Mouse (Mus musculus) midbrain, embryonic 16.5 days (tissue): ENCODE data around the gene Gm20594. TPM values are rescaled to one million over a fixed set of nuclear protein-coding genes. Genes with fewer than 3 reads are reported as not detected.

Source experiments
- ATAC-seq: fragments of 200-750 bp; cut with Nextera tagmentation; 2 replicates; pipeline ENCODE4 v1.8.0; 2017; ENCODE audit warnings: moderate TSS enrichment
- H3K27ac ChIP-seq: fragments of 300-500 bp; sonication (generic); 2 replicates; pipeline ENCODE4 v1.5.1; 2014; ENCODE audit warnings: mild to moderate bottlenecking, low read length, mixed read lengths
- H3K27me3 ChIP-seq: fragments of 300-500 bp; sonication (generic); 2 replicates; pipeline ENCODE4 v1.6.1; 2014; ENCODE audit warnings: low read depth, low read length, mixed read lengths; ENCODE audit not compliant: control insufficient read depth, insufficient read depth
- H3K36me3 ChIP-seq: fragments of 300-500 bp; sonication (generic); 2 replicates; pipeline ENCODE4 v1.6.1; 2014; ENCODE audit warnings: mild to moderate bottlenecking, low read length, moderate library complexity, mixed read lengths; ENCODE audit not compliant: control insufficient read depth, insufficient read depth
- H3K4me1 ChIP-seq: fragments of 300-500 bp; sonication (generic); 2 replicates; pipeline ENCODE4 v1.6.1; 2014; ENCODE audit warnings: mild to moderate bottlenecking, low read length, mixed read lengths; ENCODE audit not compliant: control insufficient read depth, insufficient read depth
- H3K4me2 ChIP-seq: fragments of 300-500 bp; sonication (generic); 2 replicates; pipeline ENCODE4 v1.6.1; 2014; ENCODE audit warnings: mild to moderate bottlenecking, low read length, mixed read lengths
- H3K4me3 ChIP-seq: fragments of 300-500 bp; sonication (generic); 2 replicates; pipeline ENCODE4 v1.5.1; 2014; ENCODE audit warnings: low read depth, mild to moderate bottlenecking, low read length, moderate library complexity, mixed read lengths
- H3K9ac ChIP-seq: fragments of 300-500 bp; sonication (generic); 2 replicates; pipeline ENCODE4 v1.6.1; 2014; ENCODE audit warnings: low read depth, low read length, mixed read lengths
- H3K9me3 ChIP-seq: fragments of 300-500 bp; sonication (generic); replicated peaks from 2 replicates; pipeline ENCODE4 v1.6.1; 2014; ENCODE audit warnings: mild to moderate bottlenecking, low read length, mixed read lengths; ENCODE audit not compliant: control insufficient read depth, poor library complexity, severe bottlenecking
- WGBS: fragments of 180-500 bp; shearing (Covaris S2); extraction: QIAGEN DNeasy Blood & Tissue Kit; methylation state at CpG from one replicate; pipeline ENCODE4 v1.1.7; 2014; 5-methylcytosine and 5-hydroxymethylcytosine counted together
- polyA plus RNA-seq: library from polyadenylated mRNA; unstranded; fragments of >200 nt; fragmentation: Nextera tagmentation; extraction: Ambion mirVana; gene quantifications from 2 replicates; pipeline ENCODE4 v1.2.1, GENCODE M21; 2015

The Gm20594 gene
- not detected in 2 replicates for polyA plus RNA-seq

GRCm38 (mm10) chr6:79817616-79818015 is at the start of gene Gm20594:
Gene Gm20594 (plus strand): TSS chr6:79817916.
- Histone ChIP-seq H3K27me3 (no peaks in the 10 kb centered on the region), H3K4me1 (no peaks in the 10 kb centered on the region), H3K9me3 (no peaks in the 10 kb centered on the region), H3K4me2 (no peak within 1 kb of the TSS), H3K9ac (no peak within 1 kb of the TSS), H3K27ac (no peak within 1 kb of the TSS), H3K36me3 (no peaks in the 10 kb centered on the region), H3K4me3 (no peak within 1 kb of the TSS)
- WGBS: 45% methylated on average over 1 of the region's 1 CpGs
- no peak for ATAC-seq

GRCm38 (mm10) chr6:79818114-79818513 is 398 bp downstream of the Gm20594 start:
- no peaks in the 10 kb centered on the region for H3K27me3 ChIP-seq
- no peaks in the 10 kb centered on the region for H3K36me3 ChIP-seq
- H3K4me2 ChIP-seq: no peak overlapping the region
- H3K27ac ChIP-seq: no peak overlapping the region
- no peaks in the 10 kb centered on the region for H3K9me3 ChIP-seq
- ATAC-seq: no peak
- no peaks in the 10 kb centered on the region for H3K4me1 ChIP-seq
- no peak overlapping the region for H3K4me3 ChIP-seq
- WGBS: 90% methylated on average over 4 of the region's 4 CpGs
- no peak overlapping the region for H3K9ac ChIP-seq

GRCm38 (mm10) chr6:79833845-79834244 is 16.1 kb downstream of the Gm20594 start:
- no peaks in the 10 kb centered on the region for H3K27me3 ChIP-seq
- H3K36me3 ChIP-seq: no peaks in the 10 kb centered on the region
- 88% methylated on average over 4 of the region's 4 CpGs for WGBS
- H3K27ac ChIP-seq: no peak overlapping the region
- no peak overlapping the region for H3K4me2 ChIP-seq
- H3K4me3 ChIP-seq: no peak overlapping the region
- H3K4me1 ChIP-seq: no peaks in the 10 kb centered on the region
- ATAC-seq: no peak
- no peaks in the 10 kb centered on the region for H3K9me3 ChIP-seq
- no peak overlapping the region for H3K9ac ChIP-seq

- H3K4me2 ChIP-seq: no peak overlapping the region
- H3K9ac ChIP-seq: no peak overlapping the region
- no peak overlapping the region for H3K27ac ChIP-seq
- H3K9me3 ChIP-seq: no peaks in the 10 kb centered on the region
- H3K36me3 ChIP-seq: no peaks in the 10 kb centered on the region
- no peak overlapping the region for H3K4me3 ChIP-seq
- ATAC-seq: no peak
- no peaks in the 10 kb centered on the region for H3K27me3 ChIP-seq
- H3K4me1 ChIP-seq: no peaks in the 10 kb centered on the region
- WGBS: 84% methylated on average over 1 of the region's 1 CpGs
These were observed 29.1 kb downstream of the Gm20594 start for GRCm38 (mm10) chr6:79846829-79847228.

Other genes starting within 250 kb of the Gm20594 start
- 21.7 and 21.9 TPM in 2 replicates for gene Lrrtm4, start 201.0 kb downstream of the Gm20594 start, polyA plus RNA-seq